Comparison of ENCODE assay signal across 16 mouse cellular contexts in genomic region chr6:67152845-67153468, GRCm38 (mm10).
DNase-seq lines count a peak whose midpoint lies in the region; ATAC-seq and TF ChIP-seq lines count a peak whose summit lies in the region.
"Had no signal": no experiment of that assay in that cellular context is flagged by ENCODE, and none has a peak within 500 bp of the region (broad histone marks: within the 10 kb centered on the region; RNA-seq: fewer than 3 reads in every experiment).

No protein-coding gene starts in this region.

- in situ Hi-C loops in Patski (cut with MboI; ENCODE audit: low pct_unique_long_range_greater_than_20kb), result loop anchor here (10.0 kb wide), 1 partner anchor 618 kb away; the partner anchor contains the start of gene Mad2l1

- no peak for ATAC-seq in Patski
- 0 out of 2 replicates have a peak, but pooled peaks have one; percentile 33 for ATAC-seq in megakaryocyte-erythroid progenitor cell, adult 5-6 weeks (replicated peaks; ENCODE audit: low FRiP score, low TSS enrichment, poor library complexity, severe bottlenecking)
- ATAC-seq: midbrain, embryonic 16.5 days had no signal

- DNase-seq in layer of hippocampus, adult 2 months (ENCODE audit: low spot score in 2 of 2), result no peak
- DNase-seq in layer of hippocampus, postnatal 14 days (ENCODE audit: low spot score in 2 of 2), result no peak
- DNase-seq in CD4-positive, CD25-positive, alpha-beta regulatory T cell, adult 2 months (ENCODE audit: low read depth, low spot score), result peak; percentile 19
- no peak for DNase-seq in Patski (ENCODE audit: low read depth, low spot score)
- no peak for DNase-seq in cerebellum, adult 8-10 months
- no peak for DNase-seq in cerebellum, adult 18-20 months
- DNase-seq: cerebellum, adult 2 months; embryo, embryonic 11 days; gastrocnemius, postnatal 14 days; kidney, adult 18-20 months; liver, embryonic 13.5 days had no signal

- CTCF ChIA-PET in Patski (lab: Charles Lee), result interaction anchor here (0.6 to 2.6 kb wide), 4 partner anchors 11 to 190 kb away, joined by 3 to 10 read pairs (median 5); no protein-coding TSS in a partner anchor

- TF ChIP-seq CTCF in layer of hippocampus, adult 2 months (conservative IDR thresholded peaks at IDR 0.05), result 0 out of 2 replicates have a peak, but pooled peaks have one; percentile 15
- TF ChIP-seq CTCF in Patski (IDR thresholded peaks at IDR 0.05), result peak; percentile 21

- H3K27me3 ChIP-seq in Patski, result no peaks in the 10 kb centered on the region
- H3K27me3 ChIP-seq: hindbrain, embryonic 13.5 days; liver, embryonic 13.5 days; neural tube, embryonic 12.5 days had no signal

- H3K27ac ChIP-seq in layer of hippocampus, adult 2 months, result no peak overlapping the region
- H3K27ac ChIP-seq: heart, embryonic 13.5 days; hindbrain, embryonic 13.5 days; liver, embryonic 13.5 days; neural tube, embryonic 12.5 days had no signal

- H3K4me3 ChIP-seq in layer of hippocampus, adult 2 months, result no peak overlapping the region
- H3K4me3 ChIP-seq: heart, embryonic 13.5 days; hindbrain, embryonic 13.5 days; liver, embryonic 13.5 days; neural tube, embryonic 12.5 days had no signal

- POLR2A ChIA-PET in Patski (lab: Charles Lee), result no interaction called here
